Mouse (Mus musculus) brain, adult 2 months (tissue): ENCODE data around the gene Ptgr2.
"Not testable (repeated sequence)": the region's sequence is repeated elsewhere in the genome, so short reads cannot be mapped to it uniquely, and the experiment has no call there.

Source experiments
- DNase-seq: peaks from one replicate; pipeline ENCODE4 v3.0.0; 2011; ENCODE audit warnings: low read depth, low spot score

Ptgr2 gene

GRCm38 (mm10) chr12:84284885-84285592 is at the start of gene Ptgr2:
TSS of gene Ptgr2 (plus strand) at chr12:84285232.
- peak; percentile 97 for DNase-seq

- no peak for DNase-seq
Measured at GRCm38 (mm10) chr12:84235577-84235976, 49.5 kb upstream of the Ptgr2 start.

DNA sequence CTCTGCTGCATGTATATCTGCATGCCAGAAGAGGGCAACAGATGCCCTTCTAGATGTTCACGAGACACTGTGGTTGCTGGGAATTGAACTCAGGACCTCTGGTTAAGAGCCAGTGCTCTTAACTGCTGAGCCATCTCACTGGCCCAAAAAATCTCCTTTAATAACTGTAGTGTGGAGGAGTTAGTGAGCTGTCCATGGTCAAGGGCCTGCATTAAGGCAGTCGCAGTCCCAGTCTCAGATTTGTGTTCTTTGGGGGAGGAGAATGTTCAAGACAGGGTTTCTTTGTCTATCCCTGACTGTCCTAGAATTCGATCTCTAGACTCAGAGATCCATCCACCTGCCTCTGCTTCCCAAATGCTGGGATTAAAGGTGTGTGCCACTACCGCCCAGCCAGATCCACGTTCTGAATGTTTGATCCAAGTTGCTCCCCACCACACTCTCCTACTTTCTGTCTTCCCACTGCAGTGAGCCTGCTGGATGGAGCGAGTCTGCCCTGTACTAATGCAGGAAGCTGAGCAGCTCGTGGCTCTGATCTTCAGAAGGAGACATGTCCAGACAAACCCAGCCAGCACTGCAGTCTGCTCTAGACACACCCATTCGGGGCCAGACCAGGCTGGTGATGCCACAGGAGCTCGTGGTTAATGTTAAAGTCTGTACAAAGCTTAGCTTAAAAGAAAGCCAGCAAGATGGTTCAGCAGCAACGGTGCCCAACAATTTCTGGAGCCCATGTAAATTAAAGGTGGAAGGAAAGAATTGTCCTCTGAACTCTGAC is 48.9 kb upstream of the Ptgr2 start:
- DNase-seq, result no peak

DNA sequence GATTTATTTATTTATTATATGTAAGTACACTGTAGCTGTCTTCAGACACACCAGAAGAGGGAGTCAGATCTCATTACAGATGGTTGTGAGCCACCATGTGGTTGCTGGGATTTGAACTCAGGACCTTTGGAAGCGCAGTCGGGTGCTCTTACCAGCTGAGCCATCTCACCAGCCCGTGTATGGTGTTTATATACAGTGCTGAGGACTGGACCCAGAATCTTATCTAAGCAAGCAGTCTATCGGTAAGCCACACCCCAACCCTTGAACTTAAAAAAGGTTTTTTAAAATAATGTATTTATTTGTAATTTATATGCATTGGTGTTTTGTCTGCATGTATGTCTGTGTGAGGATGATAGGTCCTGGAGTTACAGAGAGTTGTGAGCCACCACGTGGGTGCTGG is 48.0 kb upstream of the Ptgr2 start:
- not testable (repeated sequence) for DNase-seq

DNA sequence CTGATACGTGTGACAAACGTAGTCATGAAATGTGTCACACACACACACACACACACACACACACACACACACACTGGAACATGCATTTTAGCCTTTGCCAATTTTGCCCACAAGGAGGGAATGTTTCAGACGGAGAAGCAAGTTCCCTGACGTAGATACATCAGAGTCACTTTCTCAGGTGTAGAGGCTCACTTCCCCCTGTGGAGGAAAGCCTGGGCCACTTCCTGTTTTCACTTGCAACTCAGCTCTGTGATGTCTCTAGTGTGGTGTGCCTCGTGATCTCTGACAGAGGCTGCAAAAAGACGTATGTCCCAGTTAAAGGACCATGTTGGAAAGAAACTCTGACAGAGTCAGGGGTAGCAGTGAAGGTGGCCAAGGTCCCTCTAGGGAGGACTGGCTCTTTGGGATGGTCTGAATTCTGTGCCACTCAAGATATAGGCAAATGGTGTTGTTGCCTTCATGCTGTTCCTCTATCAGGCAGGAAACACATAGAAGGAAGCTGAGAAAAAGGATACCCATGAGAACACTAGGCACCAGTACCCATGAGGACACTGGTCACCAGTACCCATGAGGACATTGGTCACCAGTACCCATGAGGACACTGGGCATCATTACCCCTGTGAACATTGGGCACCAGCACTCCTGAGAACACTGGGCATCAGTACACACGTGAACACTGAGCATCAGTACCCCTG is 41.8 kb upstream of the Ptgr2 start:
- DNase-seq, result peak; percentile 9

DNA sequence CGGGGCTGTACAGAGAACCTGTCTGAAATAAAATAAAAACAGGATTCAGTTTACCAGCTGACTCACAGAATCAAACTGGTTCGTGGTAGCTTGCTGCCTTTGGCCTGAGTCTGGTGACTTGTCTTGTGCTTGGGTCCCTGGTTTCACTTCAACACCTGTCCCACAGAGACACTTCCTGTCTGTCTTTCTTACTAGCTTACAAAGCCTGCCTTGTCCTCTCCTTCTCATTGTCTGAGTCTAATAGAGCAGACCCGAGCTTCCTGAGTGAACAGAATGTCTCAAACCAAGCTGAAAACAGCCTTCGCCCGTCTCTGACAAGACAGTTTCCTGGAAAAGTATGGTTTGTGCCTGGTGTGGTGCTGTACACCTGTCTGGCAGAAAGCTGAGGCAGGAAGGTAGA is 39.3 kb upstream of the Ptgr2 start:
- DNase-seq, result no peak

DNA sequence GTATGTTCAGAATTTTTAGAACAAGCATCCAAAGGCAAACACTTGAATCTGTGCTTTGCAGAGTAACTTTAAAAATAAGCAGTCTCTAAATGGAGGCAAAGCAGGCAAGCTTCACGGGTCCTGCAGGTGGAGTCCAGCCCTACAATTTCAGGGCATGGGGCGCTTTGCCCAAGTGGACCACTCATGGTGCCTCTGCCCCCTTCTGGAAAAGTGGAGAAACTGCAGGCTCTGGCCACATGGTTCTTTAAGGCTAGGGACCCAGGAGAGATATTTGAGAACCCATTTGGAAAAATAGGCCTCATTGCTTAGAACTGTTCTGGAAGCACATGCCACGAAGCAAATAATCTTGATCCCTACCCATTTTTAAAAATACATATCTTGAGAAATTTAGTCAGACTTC is 35.8 kb upstream of the Ptgr2 start:
- DNase-seq, result peak; percentile 80

DNA sequence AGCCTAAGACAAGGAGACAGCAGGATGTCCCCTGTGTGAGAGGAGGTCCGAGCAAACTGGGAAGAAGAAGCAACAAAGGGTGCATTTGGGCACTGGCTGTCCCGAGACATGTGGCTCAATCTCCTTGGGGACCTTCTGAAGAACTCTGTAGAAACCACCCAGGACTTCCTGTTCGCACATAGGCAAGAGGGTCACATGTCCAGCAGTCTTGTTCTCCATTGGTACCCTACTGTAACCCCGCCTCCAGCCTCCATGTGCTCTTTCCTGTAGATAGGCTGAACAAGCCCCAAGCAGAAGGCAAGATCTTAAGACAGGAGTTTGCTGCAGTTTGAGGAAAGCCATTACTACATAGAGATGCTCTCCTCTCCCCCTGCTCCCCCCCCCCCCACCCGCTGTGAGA is 32.2 kb upstream of the Ptgr2 start:
- no peak for DNase-seq

GRCm38 (mm10) chr12:84254886-84255285 is 30.1 kb upstream of the Ptgr2 start:
- no peak for DNase-seq

- no peak for DNase-seq
Measured at GRCm38 (mm10) chr12:84260363-84260762, 24.7 kb upstream of the Ptgr2 start.

DNA sequence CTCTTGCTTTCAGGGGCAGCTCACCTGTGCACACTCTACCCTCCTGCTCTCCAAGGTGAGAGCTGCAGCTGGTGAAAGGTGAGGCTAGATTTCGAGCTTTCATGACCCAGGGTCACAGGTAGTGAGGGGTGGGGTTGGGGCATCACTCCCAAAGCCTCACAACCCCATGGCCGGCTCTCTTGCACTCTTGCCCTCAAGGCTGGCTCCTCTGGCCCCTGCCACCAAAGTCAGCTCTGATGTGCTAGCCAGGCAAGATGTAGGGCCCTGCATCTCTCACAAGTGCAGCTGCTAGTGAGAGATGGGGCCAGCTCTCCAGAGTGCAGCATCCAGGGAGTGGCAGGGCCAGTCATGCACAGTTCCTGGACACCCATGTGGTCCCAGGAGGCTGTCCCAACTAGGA is 17.8 kb upstream of the Ptgr2 start:
- DNase-seq, result no peak

GRCm38 (mm10) chr12:84273366-84273765 is 11.7 kb upstream of the Ptgr2 start:
- DNase-seq, result no peak

GRCm38 (mm10) chr12:84275288-84275687 is 9.7 kb upstream of the Ptgr2 start:
- DNase-seq, result peak; percentile 18

GRCm38 (mm10) chr12:84276288-84276687 is 8.7 kb upstream of the Ptgr2 start:
- no peak for DNase-seq

DNA sequence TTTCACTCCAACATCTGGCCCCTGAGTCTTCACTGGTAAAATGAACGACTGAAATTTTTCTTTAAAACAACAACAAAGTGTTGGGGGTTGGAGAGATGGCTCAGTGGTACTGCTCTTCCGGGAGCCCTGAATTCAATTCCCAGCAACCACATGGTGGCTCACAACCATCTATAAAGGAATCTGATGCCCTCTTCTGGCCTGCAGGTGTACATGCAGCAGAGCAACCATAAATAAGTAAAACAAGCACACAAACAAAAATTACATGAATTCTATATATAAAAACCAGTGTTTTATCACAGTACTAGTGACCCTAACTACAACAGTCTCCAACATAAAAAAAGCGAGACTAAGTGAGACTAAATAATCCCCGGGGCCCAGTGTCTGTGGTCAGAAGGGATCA is 8.2 kb upstream of the Ptgr2 start:
- no peak for DNase-seq

- no peak for DNase-seq
Measured at GRCm38 (mm10) chr12:84277832-84278231, 7.2 kb upstream of the Ptgr2 start.

- DNase-seq, result peak; percentile 70
Measured at GRCm38 (mm10) chr12:84278901-84279300, 6.1 kb upstream of the Ptgr2 start.

DNA sequence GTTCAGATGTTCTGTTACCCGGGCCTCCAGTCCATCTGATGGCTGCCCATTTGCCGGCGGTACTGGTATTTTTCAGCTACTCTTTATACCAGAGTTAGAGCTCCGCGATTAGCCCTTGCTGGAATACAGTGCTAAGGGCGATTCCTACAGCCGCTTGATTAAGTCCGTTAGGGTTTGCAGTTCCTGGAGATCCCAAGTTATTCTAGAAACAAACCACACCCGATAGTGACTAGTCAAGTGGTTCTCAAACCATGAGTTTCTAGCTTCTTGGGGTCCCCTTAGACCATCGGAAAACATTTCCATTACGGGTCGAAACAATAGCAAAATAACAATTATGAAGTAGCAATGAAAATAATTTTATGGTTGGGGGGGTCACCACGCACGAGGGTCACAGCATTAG is 641 bp upstream of the Ptgr2 start:
- no peak for DNase-seq

- no peak for DNase-seq
Measured at GRCm38 (mm10) chr12:84285593-84285968, 549 bp downstream of the Ptgr2 start.

DNA sequence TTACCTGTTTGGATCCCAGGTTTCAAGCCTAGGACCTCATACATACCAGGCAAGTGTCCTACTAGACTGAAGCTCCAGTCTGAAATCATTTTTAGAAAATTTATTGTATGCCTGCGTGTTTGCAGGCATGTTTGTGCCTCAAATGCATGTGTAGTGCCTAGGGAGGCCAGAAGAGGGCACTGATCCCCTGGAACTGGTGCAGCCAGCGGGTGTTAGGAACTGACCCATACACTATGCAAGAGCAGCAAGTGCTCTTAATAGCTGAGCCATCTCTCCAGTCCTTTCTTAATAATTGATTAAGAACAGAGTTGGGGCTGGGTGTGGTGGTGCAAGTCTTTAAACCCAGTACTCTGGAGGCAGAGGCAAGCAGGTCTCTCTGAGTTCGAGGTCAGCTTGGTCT is 3.4 kb downstream of the Ptgr2 start:
- peak; percentile 28 for DNase-seq

DNA sequence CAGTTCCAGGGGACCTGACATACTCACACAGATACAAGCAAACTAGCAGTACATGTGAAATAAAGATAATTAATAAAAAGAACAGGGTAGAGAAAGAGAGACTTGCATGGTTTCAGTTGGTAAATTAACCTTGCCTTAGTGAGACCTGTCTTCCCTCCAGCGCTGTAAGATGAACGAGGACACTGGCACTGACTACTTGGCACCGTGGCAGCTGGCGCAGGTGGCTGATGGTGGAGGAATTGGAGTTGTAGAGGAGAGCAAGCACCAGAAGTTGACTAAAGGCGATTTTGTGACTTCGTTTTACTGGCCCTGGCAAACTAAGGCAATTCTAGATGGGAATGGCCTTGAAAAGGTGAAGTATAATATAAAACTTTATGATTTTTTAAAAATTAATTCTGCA is 12.8 kb downstream of the Ptgr2 start:
- no peak for DNase-seq

- no peak for DNase-seq
Measured at GRCm38 (mm10) chr12:84299265-84299664, 14.2 kb downstream of the Ptgr2 start.

DNA sequence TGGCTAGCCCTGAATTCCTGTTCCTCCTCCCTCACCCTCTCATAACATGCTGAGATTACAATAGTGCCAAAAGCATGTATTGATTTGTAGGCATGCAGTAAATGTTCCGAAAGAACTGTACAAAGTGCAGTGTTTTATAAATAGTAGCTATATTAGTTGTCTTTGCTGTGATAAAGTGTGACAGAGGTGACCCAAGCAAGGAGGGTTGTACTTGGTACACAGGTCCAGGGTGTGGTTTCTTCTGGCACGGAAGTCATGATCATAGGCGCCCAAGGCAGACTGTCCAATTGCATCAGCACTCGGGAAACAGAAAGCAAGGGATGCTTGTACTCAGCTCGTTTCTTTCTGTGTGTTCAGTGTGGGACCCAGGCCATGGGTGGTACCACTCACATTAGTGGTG is 19.1 kb downstream of the Ptgr2 start:
- DNase-seq, result no peak
